In the genomic region with DNA sequence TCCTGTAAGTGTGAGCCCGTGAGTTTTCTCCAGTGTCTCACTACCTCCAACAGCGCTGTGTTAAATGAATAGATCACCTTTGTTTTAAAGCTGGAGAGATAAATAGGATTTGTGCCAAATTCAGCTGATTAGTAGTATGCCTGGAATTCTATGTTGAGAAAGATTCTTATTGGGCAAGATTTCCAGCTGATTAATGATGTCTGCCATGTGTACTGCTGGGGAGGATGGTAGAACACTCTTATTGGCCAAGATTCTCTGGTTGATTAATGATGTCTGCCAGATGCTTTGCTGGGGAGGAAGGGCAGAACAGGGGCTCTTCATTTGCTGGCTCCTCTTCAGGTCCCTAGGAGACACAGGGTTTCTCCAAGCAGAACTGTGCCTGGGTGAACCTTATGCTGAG, we compare ENCODE assay signal across 20 mouse cellular contexts.
A peak's percentile ranks its signal among the peaks of the same experiment; 100 is the strongest.
DNase-seq lines count a peak whose midpoint lies in the region; ATAC-seq and TF ChIP-seq lines count a peak whose summit lies in the region.
"Had no signal": no experiment of that assay in that cellular context is flagged by ENCODE, and none has a peak within 500 bp of the region (broad histone marks: within the 10 kb centered on the region; RNA-seq: fewer than 3 reads in every experiment).

No protein-coding gene starts in this region.

- no peak overlapping the region for H3K4me3 ChIP-seq in hindbrain, embryonic 12.5 days
- H3K4me3 ChIP-seq in hindbrain, postnatal 0 days (ENCODE audit: low read length) = no peak overlapping the region
- H3K4me3 ChIP-seq: limb, embryonic 13.5 days had no signal

- no peak overlapping the region for H3K9ac ChIP-seq in hindbrain, embryonic 12.5 days
- no peak overlapping the region for H3K9ac ChIP-seq in hindbrain, postnatal 0 days (replicated peaks; ENCODE audit: low read length)
- H3K9ac ChIP-seq: limb, embryonic 13.5 days; liver, embryonic 14.5 days had no signal

- no peak for DNase-seq in hindbrain, postnatal 0 days (ENCODE audit: low spot score)
- peak; percentile 26 for DNase-seq in Muller cell, postnatal 12 days (ENCODE audit: inconsistent ontology term)
- DNase-seq in fat pad, adult 2 months (ENCODE audit: extremely low read depth, low read depth, low spot score) = peak; percentile 11
- peak; percentile 17 for DNase-seq in lung, postnatal 36 days
- DNase-seq in left cerebral cortex, postnatal 25 days (ENCODE audit: low spot score in 2 of 2) = no peak
- no peak for DNase-seq in thymus, postnatal 4 days
- no peak for DNase-seq in right cerebral cortex, postnatal 25 days
- DNase-seq: adrenal gland, postnatal 25 days; cerebellum, adult 2 months; heart, postnatal 10 days; kidney, adult 9 months; kidney, postnatal 36 days; layer of hippocampus, adult 9-11 months; right cerebral cortex, postnatal 4 days had no signal

- intact Hi-C loops in left cerebral cortex, postnatal 25 days (cut with DNase I) = no loop called here

- H3K27ac ChIP-seq in hindbrain, embryonic 12.5 days = peak overlapping the region; percentile 81; the same call in 1 of the 2 replicates
- H3K27ac ChIP-seq in hindbrain, postnatal 0 days = no peak overlapping the region
- H3K27ac ChIP-seq: limb, embryonic 13.5 days; liver, embryonic 14.5 days; macrophage had no signal

- WGBS in hindbrain, embryonic 12.5 days = 81% methylated on average over 2 of the region's 2 CpGs
- WGBS in hindbrain, postnatal 0 days = 82% methylated on average over 2 of the region's 2 CpGs

- no peak overlapping the region for H3K4me2 ChIP-seq in hindbrain, embryonic 12.5 days (replicated peaks)
- H3K4me2 ChIP-seq in hindbrain, postnatal 0 days (ENCODE audit: low read depth, low read length) = no peak overlapping the region
- H3K4me2 ChIP-seq: heart, embryonic 11.5 days; limb, embryonic 13.5 days; midbrain, embryonic 11.5 days had no signal

- no peak for ATAC-seq in hindbrain, embryonic 12.5 days (ENCODE audit: low FRiP score)
- ATAC-seq in hindbrain, postnatal 0 days = no peak

- H3K36me3 ChIP-seq in hindbrain, embryonic 12.5 days = no peaks in the 10 kb centered on the region
- no peaks in the 10 kb centered on the region for H3K36me3 ChIP-seq in hindbrain, postnatal 0 days (ENCODE audit: insufficient read depth, low read length)
- H3K36me3 ChIP-seq: limb, embryonic 13.5 days had no signal

- H3K9me3 ChIP-seq in hindbrain, embryonic 12.5 days (replicated peaks) = no peaks in the 10 kb centered on the region
- H3K9me3 ChIP-seq in hindbrain, postnatal 0 days (ENCODE audit: low read length) = no peaks in the 10 kb centered on the region
- H3K9me3 ChIP-seq: limb, embryonic 13.5 days had no signal

- TF ChIP-seq CTCF in hindbrain, postnatal 0 days (IDR thresholded peaks at IDR 0.05; ENCODE audit: low read depth) = no peak

- H3K27me3 ChIP-seq in hindbrain, embryonic 12.5 days = 0 out of 2 replicates have a peak, but pooled peaks cover 6% of the 10 kb centered on the region
- no peaks in the 10 kb centered on the region for H3K27me3 ChIP-seq in hindbrain, postnatal 0 days (ENCODE audit: insufficient read depth, low read length)

- H3K4me1 ChIP-seq in hindbrain, embryonic 12.5 days = peaks cover 34% of the 10 kb centered on the region
- 0 out of 2 replicates have a peak, but pooled peaks cover 6% of the 10 kb centered on the region for H3K4me1 ChIP-seq in hindbrain, postnatal 0 days (ENCODE audit: insufficient read depth, low read length)

Comparison
In these comparisons a context has a peak if more than half of its experiments do, and no peak if none do; other contexts are left out.
1. DNase-seq: peak in Muller cell, postnatal 12 days (single experiment), fat pad, adult 2 months (single experiment) and lung, postnatal 36 days (single experiment); none in hindbrain, postnatal 0 days (single experiment), left cerebral cortex, postnatal 25 days (0 of 2), thymus, postnatal 4 days (single experiment) and right cerebral cortex, postnatal 25 days (single experiment).